Mouse (Mus musculus) liver, adult 2 months (tissue): ENCODE data around the gene Asic4.

Experiments used
- CTCF ChIP-seq: fragments of 200-500 bp; IDR thresholded peaks from 2 replicates; pipeline ENCODE4 v1.5.1; 2011; ENCODE audit warnings: low read depth, low read length, control low read depth
- POLR2A ChIP-seq: fragments of 200-500 bp; IDR thresholded peaks from 2 replicates; pipeline ENCODE4 v1.6.1; 2011; ENCODE audit warnings: low read length, control low read depth; ENCODE audit not compliant: insufficient read depth; ENCODE audit errors: extremely low read depth

DNA sequence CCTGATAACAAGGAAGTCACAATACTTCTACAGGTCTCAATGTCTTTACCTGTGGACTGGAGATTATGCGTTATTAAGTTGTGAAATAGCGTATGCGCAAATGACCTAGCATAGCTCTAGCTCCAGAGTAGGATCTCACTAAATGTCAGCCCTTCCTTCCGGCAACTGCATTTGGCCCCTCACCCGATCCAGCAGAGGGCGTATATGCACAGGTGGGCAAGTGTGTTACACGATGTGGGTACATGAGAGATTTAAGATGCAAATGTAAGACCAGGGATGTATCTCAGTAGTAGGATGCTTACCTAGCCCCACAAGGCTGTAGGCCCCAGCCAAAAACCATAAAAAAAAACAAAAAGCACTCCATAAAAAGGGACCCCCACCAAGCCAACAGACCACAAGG, 49.2 kb downstream of the Asic4 start:
- no peak for TF ChIP-seq POLR2A
- TF ChIP-seq CTCF: peak; percentile 49
